ENCODE assay signal across 8 mouse cellular contexts in the genomic region with DNA sequence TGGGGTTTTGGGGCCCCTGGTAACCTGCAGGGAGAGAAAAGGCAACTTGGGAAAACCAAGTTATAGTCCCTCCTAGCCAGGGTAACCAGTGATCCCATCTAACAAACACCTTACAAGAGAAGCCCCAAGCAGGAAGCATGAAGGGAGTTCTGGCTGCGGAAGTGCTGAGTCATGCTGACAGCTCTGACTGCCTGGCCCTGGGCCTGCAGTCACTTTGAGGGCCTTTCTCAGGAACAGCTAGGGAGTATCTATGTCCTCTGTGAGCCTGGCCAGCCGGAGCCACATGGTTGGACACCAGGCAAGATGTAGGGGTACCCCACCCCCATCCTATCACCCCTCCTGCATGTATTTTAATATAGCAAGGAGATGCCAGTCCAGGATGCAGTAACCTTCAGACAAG. TPM values are rescaled to one million over a fixed set of nuclear protein-coding genes. Genes with fewer than 3 reads are reported as not detected.
A peak's percentile ranks its signal among the peaks of the same experiment; 100 is the strongest.
DNase-seq lines count a peak whose midpoint lies in the region; ATAC-seq lines count a peak whose summit lies in the region.

No protein-coding gene starts in this region.

- DNase-seq in kidney, adult 18-20 months: peak; percentile 80
- peak; percentile 56 for DNase-seq in Muller cell, postnatal 12 days (ENCODE audit: inconsistent ontology term)
- DNase-seq in gastrocnemius, postnatal 14 days: peak; percentile 63
- peak; percentile 82 to 89 for DNase-seq in kidney, postnatal 25 days
- DNase-seq in right cerebral cortex, postnatal 25 days: peak; percentile 41
- no peak for DNase-seq in embryonic facial prominence, embryonic 10.5 days (ENCODE audit: low spot score)
- DNase-seq in ovary, postnatal 10 days (ENCODE audit: low spot score): no peak

- no peaks in the 10 kb centered on the region for H3K9me3 ChIP-seq in kidney, embryonic 16.5 days (ENCODE audit: low read length)
- H3K9me3 ChIP-seq in embryonic facial prominence, embryonic 10.5 days: no peaks in the 10 kb centered on the region

- H3K27me3 ChIP-seq in kidney, embryonic 16.5 days (ENCODE audit: insufficient read depth, low read length): no peaks in the 10 kb centered on the region
- no peaks in the 10 kb centered on the region for H3K27me3 ChIP-seq in embryonic facial prominence, embryonic 10.5 days (replicated peaks; ENCODE audit: low read depth, poor library complexity, severe bottlenecking)

- no peak overlapping the region for H3K4me2 ChIP-seq in kidney, embryonic 16.5 days (replicated peaks; ENCODE audit: low read depth, low read length)

- H3K9ac ChIP-seq in kidney, embryonic 16.5 days (replicated peaks; ENCODE audit: low read length): no peak overlapping the region

- WGBS in kidney, embryonic 16.5 days: 92% methylated on average over 2 of the region's 2 CpGs
- 94% methylated on average over 2 of the region's 2 CpGs for WGBS in embryonic facial prominence, embryonic 10.5 days

- no peak overlapping the region for H3K4me3 ChIP-seq in kidney, embryonic 16.5 days (ENCODE audit: low read length)
- H3K4me3 ChIP-seq in embryonic facial prominence, embryonic 10.5 days: no peak overlapping the region

- ATAC-seq in kidney, embryonic 16.5 days (ENCODE audit: low FRiP score, low TSS enrichment): no peak

- intact Hi-C loops in gastrocnemius, postnatal 14 days (cut with DNase I; ENCODE audit: low total_unique reads): no loop called here

- no peak overlapping the region for H3K27ac ChIP-seq in kidney, embryonic 16.5 days (ENCODE audit: low read length)
- H3K27ac ChIP-seq in embryonic facial prominence, embryonic 10.5 days (replicated peaks): no peak overlapping the region

- H3K36me3 ChIP-seq in kidney, embryonic 16.5 days (ENCODE audit: insufficient read depth, low read length): peaks cover 81% of the 10 kb centered on the region
- H3K36me3 ChIP-seq in embryonic facial prominence, embryonic 10.5 days (replicated peaks): peaks cover 98% of the 10 kb centered on the region

- H3K4me1 ChIP-seq in kidney, embryonic 16.5 days (ENCODE audit: insufficient read depth, low read length): 0 out of 2 replicates have a peak, but pooled peaks cover 3% of the 10 kb centered on the region
- no peaks in the 10 kb centered on the region for H3K4me1 ChIP-seq in embryonic facial prominence, embryonic 10.5 days

RNA-seq across cellular contexts. Expression of a gene that starts 16.3 kb away (rescaled TPM):
- 314 TPM in 2 replicates for polyA plus RNA-seq in kidney, embryonic 16.5 days (2015; fragmentation: Nextera tagmentation; extraction: Ambion mirVana)
- total RNA-seq in gastrocnemius, postnatal 14 days (2021): 10 to 100 TPM; 13.7 to 19.7 TPM
- 316 and 334 TPM in 2 replicates for polyA plus RNA-seq in embryonic facial prominence, embryonic 10.5 days (2016; fragmentation: Nextera tagmentation; extraction: Ambion mirVana)

Comparison
In these comparisons a context has a peak if more than half of its experiments do, and no peak if none do; other contexts are left out.
1. DNase-seq: peak in kidney, adult 18-20 months (single experiment), Muller cell, postnatal 12 days (single experiment), gastrocnemius, postnatal 14 days (single experiment), kidney, postnatal 25 days (2 of 2) and right cerebral cortex, postnatal 25 days (single experiment); none in embryonic facial prominence, embryonic 10.5 days (single experiment) and ovary, postnatal 10 days (single experiment).